Mouse (Mus musculus) heart, postnatal 25 days (tissue): Measurements from ENCODE around the gene B3glct. TPM values are rescaled to one million over a fixed set of nuclear protein-coding genes. Genes with fewer than 3 reads are reported as not detected.

Source experiments
- DNase-seq: peaks from one replicate; pipeline ENCODE4 v3.0.0; 2022; ENCODE audit warnings: low spot score
- intact Hi-C: fragments of 180-260 bp; cut with DNase I; formaldehyde crosslinking; loops from one replicate; pipeline ENCODE4 v1.15.1; 2025
- total RNA-seq, 2 experiments: library from RNA; stranded (reverse); gene quantifications; 2 replicates each; pipeline ENCODE4 v1.2.3; 2021

Gene B3glct
- total RNA-seq, 2 experiments from 2014 or later = 4.6 to 5.7 TPM

GRCm38 (mm10) chr5:149661428-149661827 lies 16.6 kb upstream of the B3glct start:
- DNase-seq = no peak
- intact Hi-C loops = no loop called here

- no peak for DNase-seq
- intact Hi-C loops = no loop called here
Measured at GRCm38 (mm10) chr5:149662980-149663379, 15.1 kb upstream of the B3glct start.

DNA sequence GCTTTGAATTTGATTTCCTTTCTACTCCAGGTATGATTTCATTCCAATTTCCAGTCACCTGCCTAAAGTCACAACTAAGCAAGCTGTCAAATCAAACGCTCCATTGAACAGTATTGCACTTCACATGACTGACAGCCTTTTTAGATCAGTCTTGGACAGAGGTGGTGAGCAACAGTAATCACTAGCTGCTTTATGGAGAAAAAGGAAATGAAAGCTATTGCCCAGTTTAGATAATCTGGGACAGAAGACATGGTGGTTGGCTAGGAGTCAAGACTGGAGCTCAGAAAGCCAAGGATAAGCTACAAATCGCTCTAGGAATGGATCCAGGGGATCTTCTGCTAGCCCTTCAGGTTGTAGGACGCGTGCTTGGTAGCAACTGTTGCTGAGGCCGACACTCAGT lies 14.6 kb upstream of the B3glct start:
- DNase-seq = no peak
- intact Hi-C loops = no loop called here

GRCm38 (mm10) chr5:149677196-149677595 lies 834 bp upstream of the B3glct start:
- intact Hi-C loops = loop anchor here (5.0 kb wide), 1 partner anchor 150 kb away; the partner anchor contains the start of gene Wdr95
- DNase-seq = no peak

DNA sequence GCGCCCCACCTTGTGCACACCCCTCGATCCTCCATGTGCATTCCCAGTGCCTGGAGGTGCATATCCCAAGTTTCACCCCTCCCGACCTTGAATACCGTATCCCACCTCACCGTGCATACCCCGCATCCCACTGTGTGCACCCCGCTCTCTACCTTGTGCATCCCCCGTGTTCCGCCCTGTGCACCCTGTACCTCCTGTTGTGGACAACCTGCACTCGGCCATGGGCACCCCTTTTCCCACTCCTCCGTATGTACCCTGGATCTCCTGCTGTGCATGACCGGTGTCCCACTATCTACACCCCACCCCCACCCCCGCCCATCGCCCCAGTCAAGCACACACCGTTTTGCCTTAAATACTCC lies 939 bp downstream of the B3glct start:
- DNase-seq = no peak
- intact Hi-C loops = loop anchor here (2.0 to 5.0 kb wide), 2 partner anchors 44 to 152 kb away; partner anchors contain the start of gene Wdr95

DNA sequence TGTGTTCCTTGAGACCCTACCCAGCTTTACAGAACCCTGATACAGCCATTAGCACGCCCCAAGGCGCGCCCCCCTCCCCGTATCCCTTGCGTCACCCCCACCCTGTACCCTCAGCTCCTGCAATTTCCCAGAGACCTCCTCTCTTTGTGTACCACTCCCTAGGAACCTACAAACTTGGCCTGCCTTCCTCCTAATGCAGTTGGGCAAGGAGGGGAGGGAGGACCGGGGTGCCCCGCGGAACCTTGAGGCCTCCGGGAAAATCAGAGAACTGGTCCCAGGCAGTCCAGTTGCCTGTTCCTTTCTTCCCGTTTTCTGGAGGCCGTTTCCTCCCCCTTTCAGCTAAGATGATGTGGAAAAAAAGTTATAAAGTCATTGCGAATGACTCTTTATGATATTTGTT lies 1.3 kb downstream of the B3glct start:
- no peak for DNase-seq
- intact Hi-C loops = loop anchor here (2.0 to 5.0 kb wide), 2 partner anchors 45 to 152 kb away; partner anchors contain the start of gene Wdr95

GRCm38 (mm10) chr5:149679886-149680285 lies 1.9 kb downstream of the B3glct start:
- intact Hi-C loops = loop anchor here (2.0 to 5.0 kb wide), 2 partner anchors 45 to 153 kb away; partner anchors contain the start of gene Wdr95
- DNase-seq = no peak

- intact Hi-C loops = no loop called here
- DNase-seq = no peak
Measured at GRCm38 (mm10) chr5:149680946-149681345, 2.9 kb downstream of the B3glct start.

DNA sequence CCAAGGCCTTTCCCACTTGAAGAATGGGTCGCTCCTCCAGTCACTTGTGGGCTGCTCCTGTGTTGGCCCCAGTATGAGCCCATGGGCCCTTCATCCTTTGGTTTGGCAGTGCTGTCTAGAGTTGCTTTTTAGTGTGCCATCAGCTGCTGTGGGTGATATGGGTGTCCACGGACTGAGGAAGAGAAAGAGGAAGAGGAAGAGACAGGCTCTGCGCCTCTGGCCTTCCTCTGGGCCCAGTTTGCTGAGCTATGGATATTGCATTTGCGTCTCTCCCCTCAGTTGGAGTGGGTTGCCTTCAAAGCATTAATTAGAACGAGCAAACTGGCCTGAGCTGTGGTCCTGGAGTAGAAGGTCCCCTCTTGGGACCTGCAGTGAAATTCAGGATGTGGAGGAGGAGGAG lies 11.8 kb downstream of the B3glct start:
- intact Hi-C loops = no loop called here
- DNase-seq = no peak

GRCm38 (mm10) chr5:149692548-149692947 lies 14.5 kb downstream of the B3glct start:
- intact Hi-C loops = no loop called here
- no peak for DNase-seq

- DNase-seq = no peak
- intact Hi-C loops = no loop called here
Measured at GRCm38 (mm10) chr5:149693200-149693599, 15.2 kb downstream of the B3glct start.

GRCm38 (mm10) chr5:149693968-149694367 lies 15.9 kb downstream of the B3glct start:
- no peak for DNase-seq
- intact Hi-C loops = no loop called here

GRCm38 (mm10) chr5:149695077-149695750 lies 17.2 kb downstream of the B3glct start:
- no peak for DNase-seq
- intact Hi-C loops = no loop called here

GRCm38 (mm10) chr5:149702770-149703169 lies 24.7 kb downstream of the B3glct start:
- intact Hi-C loops = no loop called here

DNA sequence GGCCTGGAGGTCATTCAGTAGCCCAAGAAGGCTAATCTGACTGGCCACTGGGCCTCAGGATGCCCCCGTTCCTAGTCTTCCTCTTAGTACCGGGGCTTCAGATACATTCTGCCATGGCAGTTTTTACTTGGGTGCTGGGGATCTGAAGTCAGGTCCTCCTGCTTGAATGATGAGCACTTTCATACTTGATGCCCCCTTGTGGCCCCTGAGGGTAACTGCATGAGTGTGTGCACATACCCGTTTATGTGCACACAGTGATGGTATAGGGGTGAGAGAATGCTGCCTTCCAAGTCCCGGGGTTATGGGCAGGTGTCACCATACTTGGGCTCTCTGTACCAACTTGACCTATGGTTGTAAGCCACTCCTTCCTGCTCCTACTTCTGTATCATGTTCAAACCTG lies 33.5 kb downstream of the B3glct start:
- DNase-seq = no peak
- intact Hi-C loops = loop anchor here (10.0 kb wide), 1 partner anchor 313 kb away; no protein-coding TSS in a partner anchor

More at GRCm38 (mm10) chr5:149702770-149703169, 24.7 kb downstream of the B3glct start:
- DNase-seq = no peak

DNA sequence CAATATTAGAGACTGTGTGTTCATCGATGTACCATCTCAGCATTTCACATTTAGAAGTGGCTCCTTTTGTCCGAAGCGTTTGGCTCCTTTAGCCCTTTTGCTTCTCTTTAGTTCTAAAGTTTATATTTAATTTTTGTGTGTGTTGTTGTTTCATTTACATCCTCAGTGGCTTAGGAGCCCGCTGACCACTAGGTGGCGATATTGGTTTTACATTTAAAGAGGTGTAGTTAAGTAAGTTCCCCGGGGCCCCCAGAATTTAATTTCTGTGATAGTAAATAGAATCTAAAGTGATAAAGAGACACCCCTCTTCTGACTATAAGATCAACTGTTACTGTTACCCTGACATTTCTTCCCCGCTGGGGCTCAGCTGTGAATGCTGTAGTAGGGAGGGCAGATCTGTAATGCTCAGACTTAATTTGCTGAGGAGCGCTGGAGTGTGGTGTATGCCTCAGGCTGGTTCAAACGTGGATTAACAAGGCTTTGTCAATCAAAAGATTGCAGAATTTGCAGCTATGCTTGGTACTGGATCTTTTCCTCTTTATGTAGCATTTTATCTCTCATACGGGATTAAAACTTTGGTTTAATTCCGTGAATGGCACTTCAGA lies 35.2 kb downstream of the B3glct start:
- DNase-seq = no peak
- intact Hi-C loops = loop anchor here (1.0 to 10.0 kb wide), 2 partner anchors 138 to 312 kb away; no protein-coding TSS in a partner anchor

- intact Hi-C loops = loop anchor here (1.0 to 10.0 kb wide), 2 partner anchors 137 to 311 kb away; no protein-coding TSS in a partner anchor
- no peak for DNase-seq
Measured at GRCm38 (mm10) chr5:149713834-149714233, 35.8 kb downstream of the B3glct start.

- intact Hi-C loops = loop anchor here (10.0 kb wide), 1 partner anchor 309 kb away; no protein-coding TSS in a partner anchor
Measured at GRCm38 (mm10) chr5:149715571-149716328, 37.7 kb downstream of the B3glct start.

GRCm38 (mm10) chr5:149716329-149716690 lies 38.3 kb downstream of the B3glct start:
- DNase-seq = no peak
- intact Hi-C loops = loop anchor here (10.0 kb wide), 1 partner anchor 308 kb away; no protein-coding TSS in a partner anchor

More at GRCm38 (mm10) chr5:149715571-149716328, 37.7 kb downstream of the B3glct start:
- DNase-seq = no peak

DNA sequence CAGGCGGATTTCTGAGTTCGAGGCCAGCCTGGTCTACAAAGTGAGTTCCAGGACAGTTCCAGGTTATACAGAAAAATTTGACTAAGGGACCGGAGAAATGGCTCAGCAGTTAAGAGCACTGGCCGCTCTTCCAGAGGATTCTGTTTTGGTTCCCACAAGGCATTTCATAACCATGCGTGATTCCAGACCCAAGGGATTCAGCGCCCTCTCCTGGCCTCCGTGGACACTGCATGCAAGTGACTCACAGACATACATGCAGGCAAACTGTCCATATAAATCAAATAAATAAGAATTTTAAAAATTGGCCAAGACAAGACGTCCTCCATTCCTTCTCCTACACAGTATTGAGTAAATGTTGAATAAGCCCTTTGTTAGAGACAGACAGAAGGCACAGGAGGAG lies 53.7 kb downstream of the B3glct start:
- intact Hi-C loops = no loop called here
- DNase-seq = no peak
